Mouse (Mus musculus) cerebellum, postnatal 4 days (tissue): ENCODE measurements around the gene Hdlbp.
"Not testable (repeated sequence)": the region's sequence is repeated elsewhere in the genome, so short reads cannot be mapped to it uniquely, and the experiment has no call there.

Experiments used
- DNase-seq, 2 experiments: peaks; one replicate each; pipeline ENCODE4 v3.0.0; 2022; ENCODE audit warnings: low spot score in 2 of 2, mixed read lengths in 1 of 2

Gene Hdlbp

DNA sequence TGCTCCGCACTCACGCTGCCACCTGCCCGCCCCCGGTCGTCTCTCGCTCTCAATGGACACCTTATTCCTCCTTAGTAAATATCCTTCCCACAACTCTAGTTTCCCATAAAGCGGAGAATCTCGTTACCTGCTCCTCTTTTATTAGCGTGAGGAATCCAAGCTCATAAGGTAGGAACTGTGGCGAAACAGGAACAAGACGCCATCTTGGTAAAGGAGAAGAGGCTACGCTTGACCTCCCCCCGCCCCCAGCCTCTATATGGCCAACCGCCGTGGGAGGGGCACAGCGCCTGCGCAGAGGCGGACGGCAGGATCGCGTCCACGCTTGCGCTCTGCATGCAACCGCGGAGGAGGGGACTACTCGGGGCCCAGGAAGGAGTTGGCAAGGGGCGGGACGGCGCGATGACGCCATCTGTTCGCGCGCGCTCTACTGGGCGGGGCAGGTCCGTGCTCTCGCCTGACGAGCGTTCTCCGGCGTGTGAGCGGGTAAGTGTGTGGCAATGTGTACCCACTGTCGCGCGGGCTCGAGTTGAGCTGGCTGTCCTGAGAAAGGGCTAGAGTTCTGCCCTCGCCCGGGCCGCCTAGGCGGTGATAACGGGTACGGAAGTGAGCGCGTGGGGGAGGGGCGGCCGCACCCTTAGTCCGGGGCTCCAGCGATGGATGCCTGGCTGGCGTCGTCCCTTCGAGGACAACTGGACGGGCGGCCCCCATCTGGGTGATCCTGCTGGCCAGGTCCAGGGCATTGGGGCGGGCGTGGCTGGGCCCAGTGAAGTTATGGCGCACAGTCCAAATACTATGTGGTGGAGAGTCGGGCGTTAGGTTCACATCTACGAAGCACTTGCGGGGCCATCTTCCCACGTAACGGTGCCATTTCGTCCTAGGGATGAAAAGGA, at the start of gene Hdlbp:
Hdlbp (minus strand) TSS at position 230 of the 890 bp plus-strand sequence.
- peak; percentile 97 to 99 for DNase-seq

DNA sequence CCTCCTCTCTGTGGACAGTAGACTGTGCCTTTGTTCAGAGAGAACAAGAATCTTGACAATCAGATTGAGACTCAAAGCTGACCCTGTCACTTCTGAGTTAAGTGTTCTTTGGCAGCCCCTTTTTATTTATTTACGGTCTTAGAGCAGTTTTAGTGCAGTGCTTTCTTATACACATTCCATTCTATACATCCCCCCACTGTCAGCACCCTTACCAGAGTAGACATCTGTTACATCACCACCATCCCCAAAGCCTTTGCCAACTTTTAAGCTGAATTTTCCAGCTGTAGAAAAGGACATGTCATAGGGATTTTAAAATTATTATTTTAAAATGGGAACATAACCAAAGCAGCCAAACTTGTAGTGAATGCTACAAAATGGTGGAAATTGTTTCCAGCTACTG, 43.7 kb upstream of the Hdlbp start:
- DNase-seq = no peak

GRCm38 (mm10) chr1:93521491-93521890, 42.9 kb upstream of the Hdlbp start:
- DNase-seq = no peak

GRCm38 (mm10) chr1:93513221-93513620, 34.6 kb upstream of the Hdlbp start:
- no peak for DNase-seq

DNA sequence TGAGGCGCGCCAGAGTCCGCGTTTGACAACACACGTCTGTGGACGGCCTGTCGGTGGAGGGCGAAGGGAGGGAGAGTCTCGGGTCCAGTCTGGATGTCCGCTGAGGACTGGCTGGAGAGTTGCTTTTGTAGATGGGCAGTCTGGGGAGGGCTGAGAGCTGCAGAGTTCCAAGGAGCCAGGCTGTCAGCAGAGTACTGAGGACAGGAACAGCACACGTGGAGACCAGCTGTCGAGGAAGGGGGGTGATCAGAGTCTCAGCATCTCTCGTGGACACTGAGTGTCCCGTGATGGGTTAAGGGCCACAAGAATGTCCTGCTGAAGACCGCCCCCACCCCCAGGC, 33.7 kb upstream of the Hdlbp start:
- DNase-seq = no peak

DNA sequence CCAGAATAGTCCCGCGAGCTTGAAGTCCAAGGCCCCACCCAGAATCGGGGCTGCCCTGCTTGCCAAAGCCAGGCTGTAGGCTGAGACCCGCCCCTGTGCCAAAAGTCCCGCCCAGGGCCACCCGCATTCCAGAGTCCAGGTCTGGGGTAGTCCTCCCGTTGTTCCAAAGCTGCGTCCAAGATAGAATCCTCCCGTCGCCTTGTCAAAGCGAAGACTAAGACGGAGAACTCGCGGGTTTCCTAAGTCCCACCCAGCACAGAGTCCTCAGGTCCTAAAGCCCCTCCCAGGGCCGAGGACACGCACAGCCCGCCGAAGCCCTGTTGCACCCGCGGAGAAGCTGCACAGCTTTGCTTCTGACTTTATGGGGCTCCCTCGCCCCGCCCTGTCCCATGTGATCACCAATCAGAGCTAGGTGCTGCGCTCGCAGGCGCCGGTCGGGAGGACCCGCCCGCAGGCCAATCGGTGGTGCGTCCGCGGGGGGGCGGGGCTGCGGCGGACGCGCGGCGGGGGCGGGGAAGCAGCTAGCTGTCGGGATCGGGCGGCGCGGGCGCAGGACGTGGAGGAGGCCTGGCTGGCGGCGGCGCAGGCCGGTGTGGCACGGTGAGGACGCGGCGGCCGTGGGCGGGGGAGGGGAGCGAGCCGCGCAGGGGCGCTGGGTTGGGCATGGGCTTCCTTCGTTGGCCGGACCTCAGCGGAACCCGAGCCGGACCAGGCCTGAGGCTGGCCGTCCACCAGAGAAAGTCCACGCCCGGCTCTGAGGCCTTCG, 33.2 kb upstream of the Hdlbp start, which contains the start of gene Farp2:
Farp2 (plus strand) TSS at position 495 of the 766 bp plus-strand sequence.
- peak; percentile 68 to 91 for DNase-seq

- DNase-seq = not testable (repeated sequence)
These were observed 30.0 kb upstream of the Hdlbp start for GRCm38 (mm10) chr1:93508576-93508975.

DNA sequence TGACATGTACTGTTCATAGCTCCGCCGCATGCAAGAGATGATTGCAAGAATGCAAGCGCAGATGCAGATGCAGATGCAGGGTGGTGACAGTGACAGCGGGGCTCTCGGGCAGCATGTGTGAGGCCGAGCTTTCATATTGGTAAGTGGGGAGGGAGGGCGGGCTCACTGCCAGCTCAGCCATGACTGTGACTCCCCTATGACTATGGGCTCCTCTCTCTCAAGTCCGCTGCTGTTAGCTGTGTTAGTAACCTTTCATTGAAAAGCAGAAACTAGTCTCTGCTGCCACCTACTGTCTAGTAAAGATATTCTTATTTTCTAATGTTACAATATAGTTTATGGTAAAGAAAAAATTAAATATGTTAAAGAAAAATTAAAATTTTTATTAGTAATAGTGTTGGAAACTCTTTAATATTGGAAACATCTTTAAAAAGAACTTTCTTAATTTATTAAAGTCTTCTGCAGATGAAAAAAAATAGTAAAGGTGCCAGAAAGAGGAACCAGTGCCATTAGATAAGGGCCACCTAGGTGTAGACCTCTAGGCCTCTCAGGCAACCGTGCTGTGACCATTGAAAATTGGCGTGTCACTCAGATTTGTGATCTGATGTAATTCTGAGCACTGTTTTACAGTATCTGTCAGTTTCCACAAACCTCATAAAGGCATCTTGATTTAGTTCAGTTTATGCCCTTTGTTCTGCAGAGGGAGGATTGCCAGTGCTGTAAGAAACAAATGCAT, 28.5 kb upstream of the Hdlbp start:
- no peak for DNase-seq

DNA sequence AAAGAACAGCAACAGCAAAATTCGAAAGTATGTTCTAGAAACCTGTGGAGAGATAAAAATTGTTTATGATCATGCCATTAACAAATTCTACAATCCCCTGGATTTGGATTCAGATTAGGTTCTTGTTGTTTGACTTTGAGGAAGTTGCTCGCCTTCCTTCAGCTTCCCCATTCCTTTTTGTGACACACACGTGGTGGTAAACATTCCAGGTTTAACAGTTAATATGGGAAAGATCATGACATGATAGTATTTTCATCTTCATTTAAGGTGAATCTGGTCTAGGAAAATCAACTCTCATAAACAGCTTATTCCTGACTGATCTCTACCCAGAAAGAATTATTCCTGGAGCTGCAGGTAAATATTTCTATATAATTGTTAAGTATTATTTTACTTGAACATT, 16.7 kb upstream of the Hdlbp start:
- DNase-seq = no peak

- not testable (repeated sequence) for DNase-seq
These were observed 7.7 kb upstream of the Hdlbp start for GRCm38 (mm10) chr1:93486302-93486701.

DNA sequence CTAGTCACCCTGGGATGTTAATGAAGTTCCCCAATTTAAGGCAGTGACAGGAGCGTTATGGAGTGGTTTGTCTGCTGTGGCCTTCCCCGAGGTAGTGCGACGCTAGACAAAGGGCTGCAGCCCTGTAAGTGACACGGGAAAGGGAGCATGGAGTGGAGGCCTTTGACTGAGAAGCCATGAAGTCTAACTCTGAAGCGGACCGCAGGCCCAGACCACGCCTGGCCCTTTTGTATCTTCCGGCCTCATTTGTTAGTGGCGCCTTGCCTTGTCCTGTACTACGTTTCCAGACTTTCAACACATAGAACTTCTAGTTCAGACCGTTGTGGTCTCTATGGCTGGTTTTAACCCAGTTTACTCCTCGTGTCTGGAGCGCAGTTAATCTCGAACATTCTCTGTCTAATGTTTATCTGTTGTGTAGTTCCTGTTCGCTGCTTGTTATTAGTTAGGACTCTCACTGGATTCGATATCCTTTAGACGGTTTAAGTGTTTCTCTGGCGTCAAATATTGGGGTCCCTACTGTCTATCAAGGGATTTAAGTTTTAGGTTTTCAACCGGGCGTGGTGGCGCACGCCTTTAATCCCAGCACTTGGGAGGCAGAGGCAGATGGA, 965 bp upstream of the Hdlbp start:
- peak in 1 of 2 experiments; percentile 14 for DNase-seq

- DNase-seq = peak; percentile 95 to 99
These were observed 643 bp downstream of the Hdlbp start for GRCm38 (mm10) chr1:93477758-93478585.

DNA sequence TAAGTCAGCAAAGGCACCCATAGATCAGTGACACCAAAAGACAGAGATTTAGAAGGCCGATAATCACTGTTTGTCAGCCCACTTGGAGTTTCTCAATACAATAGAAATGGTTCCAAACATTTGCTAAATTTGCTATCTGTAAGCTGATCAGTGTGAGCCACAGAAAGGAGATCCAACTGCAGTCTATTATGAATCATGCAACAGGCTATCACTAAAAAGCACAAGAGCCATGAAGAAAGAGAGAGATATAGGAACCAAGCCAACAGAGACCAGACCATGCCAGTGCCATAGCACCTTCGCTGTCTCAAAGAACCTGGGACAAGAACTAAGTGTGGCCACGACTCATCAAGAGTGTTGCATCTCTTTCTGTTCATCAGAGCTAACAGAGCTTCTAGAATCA, 2.9 kb downstream of the Hdlbp start:
- no peak for DNase-seq

DNA sequence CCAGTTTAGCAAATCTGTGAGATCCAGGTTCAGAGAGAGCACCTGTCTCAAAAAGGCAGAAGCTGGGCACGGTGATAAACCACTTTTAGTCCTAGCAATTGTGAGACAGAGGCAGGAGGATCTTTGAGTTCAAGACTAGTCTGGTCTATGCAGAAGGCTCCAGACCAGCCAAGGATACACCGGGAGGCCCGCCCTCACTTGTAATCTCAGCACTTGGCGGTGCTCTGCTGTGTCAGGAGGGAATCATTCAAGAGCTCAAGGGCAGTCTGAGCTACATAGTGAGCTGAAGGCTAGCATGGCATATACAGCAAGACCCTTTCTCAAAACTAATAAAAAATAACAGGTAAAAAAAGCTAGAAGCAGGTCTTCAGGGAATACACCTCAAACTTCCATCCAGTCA, 10.0 kb downstream of the Hdlbp start:
- DNase-seq = no peak

- DNase-seq = no peak
These were observed 12.9 kb downstream of the Hdlbp start for GRCm38 (mm10) chr1:93465746-93466145.

GRCm38 (mm10) chr1:93465066-93465465, 13.5 kb downstream of the Hdlbp start:
- no peak for DNase-seq

DNA sequence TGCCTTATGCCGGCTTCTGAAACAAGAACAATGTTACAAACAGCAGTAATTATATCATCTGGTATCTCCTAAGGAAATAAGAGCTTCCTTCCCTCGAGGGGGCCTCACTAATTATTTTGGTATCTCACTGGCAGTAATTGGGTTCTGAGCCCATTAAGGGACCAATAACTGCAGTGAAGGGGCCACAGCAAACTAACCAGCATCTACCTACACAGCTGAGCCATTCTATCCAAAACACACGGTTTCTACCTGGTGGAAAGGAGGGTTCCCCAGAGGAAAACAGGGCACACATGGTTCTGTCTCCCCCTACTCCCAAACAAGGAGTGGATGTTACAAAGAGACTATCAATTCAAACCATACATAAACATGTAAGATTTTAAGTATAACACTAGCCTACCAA, 19.5 kb downstream of the Hdlbp start:
- no peak for DNase-seq

GRCm38 (mm10) chr1:93458357-93458756, 20.3 kb downstream of the Hdlbp start:
- no peak for DNase-seq

DNA sequence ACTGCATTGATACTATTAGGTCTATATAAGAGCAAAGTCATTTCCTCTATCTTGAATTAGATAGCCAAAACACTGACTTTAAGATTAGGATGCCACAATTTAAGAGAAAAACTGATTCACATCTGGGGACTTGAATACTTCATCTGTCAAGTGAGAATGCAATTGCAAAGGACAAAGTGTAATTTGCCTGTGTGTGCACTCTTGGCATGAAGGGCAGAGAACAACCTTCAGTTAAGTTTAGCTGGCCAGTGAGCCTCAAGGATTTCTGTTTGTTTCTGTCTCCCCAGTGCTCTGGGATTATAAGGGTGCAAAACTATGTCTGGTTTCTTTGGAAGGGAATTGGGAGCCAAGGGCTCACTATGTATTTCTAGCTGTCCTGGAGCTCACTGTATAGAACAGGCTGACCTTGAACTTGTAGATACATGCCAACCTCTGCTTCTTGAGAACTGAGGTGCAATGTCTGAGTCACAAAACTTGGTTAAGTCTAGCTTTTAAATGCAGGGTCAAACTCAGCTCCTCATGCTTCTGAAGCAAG, 24.8 kb downstream of the Hdlbp start:
- DNase-seq = no peak

GRCm38 (mm10) chr1:93450118-93450517, 28.5 kb downstream of the Hdlbp start:
- not testable (repeated sequence) for DNase-seq

GRCm38 (mm10) chr1:93445822-93446162, 32.8 kb downstream of the Hdlbp start:
- no peak for DNase-seq
